Mouse (Mus musculus): ENCODE results near the gene Polr3c.
"Not testable (repeated sequence)": the region's sequence is repeated elsewhere in the genome, so short reads cannot be mapped to it uniquely, and the experiment has no call there.

Gene Polr3c

DNA sequence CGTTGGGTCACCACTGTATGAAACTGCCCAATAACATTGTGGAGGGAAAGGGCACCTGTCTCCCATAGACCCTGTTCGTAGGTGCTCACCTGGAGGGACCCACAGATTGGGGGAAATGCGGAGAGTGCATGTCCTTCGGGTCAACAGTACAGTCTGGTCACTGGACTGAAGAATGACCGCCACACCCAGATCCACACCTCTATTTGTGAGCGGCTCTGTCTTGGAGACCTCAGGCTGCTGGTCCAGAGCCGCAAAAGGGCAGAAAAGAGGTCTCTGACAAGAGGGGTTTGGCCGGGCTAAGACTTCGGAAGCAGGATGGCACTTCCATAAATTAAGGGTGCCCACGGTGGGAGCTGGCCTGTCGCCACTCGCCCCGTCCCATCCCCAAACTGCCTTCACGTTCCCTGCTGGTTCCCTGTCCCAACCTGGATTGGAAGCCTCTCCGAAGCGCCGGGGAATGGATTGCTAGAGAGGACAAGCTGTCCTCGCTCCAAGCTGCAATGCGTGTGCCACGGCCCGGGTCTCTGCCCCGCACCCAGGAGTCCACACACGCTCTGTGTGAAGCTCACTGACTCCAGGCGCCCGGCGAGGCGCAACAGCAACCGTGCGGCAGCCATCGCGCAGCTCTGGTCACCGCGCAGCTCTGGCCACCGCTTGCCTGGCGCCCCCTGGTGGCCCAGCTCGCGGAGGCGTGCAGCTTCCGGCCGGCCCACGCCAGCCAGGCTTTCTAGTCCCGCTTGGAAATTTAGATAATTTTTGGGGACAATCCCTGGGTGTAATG, 19.3 kb downstream of the Polr3c start, which contains the start of gene Nudt17:
Gene Nudt17 (minus strand): TSS at position 660 of the 781 bp plus-strand sequence.
- peak; percentile 52 to 86 for DNase-seq

DNA sequence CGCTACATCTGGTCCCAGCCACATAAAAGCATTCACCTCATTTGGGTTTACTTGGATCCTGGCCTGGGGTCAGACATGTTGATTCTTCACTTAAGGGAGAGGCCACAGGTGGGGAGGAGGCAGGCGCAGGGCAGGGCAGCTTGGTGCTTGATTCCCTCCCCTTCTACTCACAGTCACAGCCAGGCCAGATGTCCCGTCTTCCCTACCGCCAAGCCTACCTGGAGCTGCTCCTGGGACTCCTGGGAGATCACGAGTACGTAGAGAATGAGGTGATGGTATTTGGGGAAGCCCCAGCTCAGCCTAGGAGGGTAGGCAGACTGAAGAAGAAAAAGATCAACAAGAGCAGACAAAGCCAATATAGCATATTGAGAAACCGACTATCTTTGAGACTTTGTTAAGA, 20.4 kb downstream of the Polr3c start:
- no peak for DNase-seq

GRCm38 (mm10) chr3:96706217-96706616, 21.2 kb downstream of the Polr3c start:
- DNase-seq: no peak

- DNase-seq: peak in 1 of 2 experiments; percentile 39
These were observed 22.6 kb downstream of the Polr3c start for GRCm38 (mm10) chr3:96704778-96705177.

DNA sequence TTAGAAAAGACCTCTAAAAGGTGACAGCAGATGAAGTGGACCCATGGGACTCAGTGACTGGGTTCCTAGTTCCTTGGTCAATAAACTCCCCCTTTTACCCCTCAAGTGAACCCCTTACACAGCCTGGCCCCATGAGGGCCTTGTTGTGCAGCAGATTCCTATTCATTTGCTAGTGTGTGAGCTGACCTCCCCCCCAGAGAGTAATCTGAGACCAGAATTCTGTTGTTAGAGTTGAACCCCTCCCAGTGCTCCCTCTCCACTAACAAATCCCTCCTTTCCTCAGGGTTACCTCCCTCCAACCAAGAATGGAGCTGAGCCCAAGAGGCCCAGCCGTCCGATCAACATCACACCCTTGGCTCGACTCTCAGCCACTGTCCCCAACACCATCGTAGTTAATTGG, 26.4 kb downstream of the Polr3c start:
- no peak for DNase-seq

GRCm38 (mm10) chr3:96700376-96700775, 27.1 kb downstream of the Polr3c start:
- peak in 1 of 2 experiments; percentile 29 for DNase-seq

- no peak for DNase-seq
These were observed 28.3 kb downstream of the Polr3c start for GRCm38 (mm10) chr3:96698993-96699690.

- peak; percentile 87 to 91 for DNase-seq
These were observed 30.4 kb downstream of the Polr3c start for GRCm38 (mm10) chr3:96696766-96697732.

DNA sequence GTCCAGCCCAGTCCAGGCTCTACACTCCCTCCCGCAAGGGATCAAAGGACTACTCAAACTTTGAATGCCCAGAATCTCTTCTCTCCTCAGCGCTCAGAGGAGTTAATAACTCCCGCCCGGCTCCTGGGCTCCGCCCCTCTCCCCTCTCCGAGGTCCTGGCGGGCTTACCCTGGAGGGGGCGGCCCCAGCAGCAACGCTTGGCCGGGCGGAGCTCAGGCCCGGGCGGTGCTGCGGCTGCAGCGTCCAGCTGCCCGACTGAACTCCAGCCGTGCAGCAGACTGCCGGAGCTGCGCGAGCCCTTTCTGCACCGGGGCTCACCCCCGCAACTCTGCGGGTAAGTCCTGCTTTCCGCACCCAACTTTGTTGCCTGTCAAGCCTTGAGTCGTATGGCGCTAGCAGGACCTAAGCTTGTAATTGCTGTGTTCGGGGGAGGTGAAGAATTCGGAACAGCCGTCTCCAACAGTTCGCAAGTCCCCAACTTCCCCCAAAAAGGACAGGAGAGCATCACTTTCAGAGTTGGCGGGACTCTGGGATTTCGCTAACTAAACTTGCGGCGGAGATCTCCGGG, 31.1 kb downstream of the Polr3c start, which contains the start of gene Pias3:
Gene Pias3 (plus strand): TSS at position 187 of the 568 bp plus-strand sequence.
- peak; percentile 61 to 66 for DNase-seq

GRCm38 (mm10) chr3:96693579-96693978, 33.8 kb downstream of the Polr3c start:
- no peak for DNase-seq

DNA sequence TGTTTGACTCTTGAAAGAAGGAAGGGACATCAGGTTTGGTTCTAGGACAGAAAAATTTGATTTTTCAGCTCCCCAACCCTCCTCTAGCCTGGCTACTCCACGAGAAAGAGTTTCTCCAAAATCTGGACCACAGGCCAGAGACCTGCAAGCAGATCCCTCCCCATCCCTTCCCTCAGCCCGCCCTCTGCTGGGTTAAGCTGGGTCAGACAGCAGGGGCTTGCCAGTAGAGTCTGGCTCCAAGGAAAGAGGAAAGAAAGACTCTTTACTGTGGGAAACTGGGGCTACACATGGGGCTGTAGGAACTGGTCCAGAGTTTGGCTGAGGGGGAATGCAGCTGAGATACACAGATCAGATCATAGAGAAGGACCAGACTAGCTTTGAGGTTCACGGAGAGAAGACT, 34.9 kb downstream of the Polr3c start:
- DNase-seq: no peak

GRCm38 (mm10) chr3:96690298-96690697, 37.1 kb downstream of the Polr3c start:
- DNase-seq: no peak

GRCm38 (mm10) chr3:96688854-96689253, 38.6 kb downstream of the Polr3c start:
- no peak for DNase-seq

DNA sequence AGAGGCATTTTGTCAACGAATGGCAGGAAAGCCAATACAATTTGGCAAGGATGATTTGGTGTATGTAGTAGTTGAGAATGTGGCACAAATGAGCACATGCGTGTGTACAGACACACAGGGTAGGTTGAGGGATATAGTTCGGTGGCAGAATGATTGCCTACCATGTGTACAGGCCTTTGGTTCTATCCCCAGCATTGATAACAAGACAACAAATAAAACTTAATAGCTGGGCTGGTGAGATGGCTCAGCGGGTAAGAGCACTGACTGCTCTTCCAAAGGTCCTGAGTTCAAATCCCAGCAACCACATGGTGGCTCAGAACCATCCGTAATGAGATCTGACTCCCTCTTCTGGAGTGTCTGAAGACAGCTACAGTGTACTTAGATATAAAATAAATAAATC, 41.4 kb downstream of the Polr3c start:
- DNase-seq: not testable (repeated sequence)

DNA sequence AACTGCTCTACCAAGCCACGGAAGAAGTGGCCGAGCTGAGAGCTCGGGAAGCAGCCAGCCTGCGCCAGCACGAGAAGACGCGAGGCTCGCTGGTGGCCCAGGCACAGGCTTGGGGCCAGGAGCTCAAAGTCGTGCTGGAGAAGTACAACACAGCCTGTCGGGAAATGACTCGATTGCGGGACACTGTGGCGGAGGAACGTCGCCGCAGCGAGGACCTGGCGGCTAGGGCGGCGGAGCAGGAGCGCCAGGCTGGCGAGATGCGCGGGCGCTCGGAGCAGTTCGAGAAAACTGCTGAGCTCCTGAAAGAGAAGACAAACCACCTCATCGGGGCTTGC, 42.6 kb downstream of the Polr3c start:
- no peak for DNase-seq

DNA sequence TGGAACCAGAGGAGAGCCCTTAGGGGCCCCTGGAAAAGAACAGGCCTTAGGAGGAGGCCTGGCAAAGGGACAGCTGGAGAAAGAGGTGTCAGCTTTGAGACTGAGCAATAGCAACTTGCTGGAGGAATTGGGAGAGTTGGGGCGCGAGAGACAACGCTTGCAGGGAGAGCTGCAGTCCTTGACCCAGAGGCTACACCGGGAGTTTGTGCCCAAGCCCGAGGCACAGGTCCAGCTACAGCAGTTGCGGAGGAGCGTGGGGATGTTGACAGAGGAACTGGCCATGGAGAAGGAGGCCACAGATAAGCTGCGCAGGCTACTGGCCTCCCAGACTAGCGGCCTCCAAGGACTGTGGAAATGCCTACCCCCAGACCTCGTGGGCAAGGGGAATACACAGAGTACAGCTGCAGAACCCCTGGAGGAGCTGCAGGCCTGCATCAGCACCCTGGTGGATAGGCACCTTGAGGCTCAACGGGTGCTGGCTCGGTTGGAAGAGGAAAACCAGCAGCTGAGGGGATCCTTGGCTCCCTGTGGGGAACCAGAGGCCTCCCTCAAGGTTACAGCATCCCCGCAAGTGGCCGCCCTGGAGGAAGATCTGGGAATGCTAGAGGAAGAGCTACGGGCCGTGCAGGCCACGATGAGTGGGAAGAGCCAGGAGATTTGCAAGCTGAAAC, 43.1 kb downstream of the Polr3c start:
- no peak for DNase-seq

GRCm38 (mm10) chr3:96683496-96683895, 43.9 kb downstream of the Polr3c start:
- DNase-seq: no peak

GRCm38 (mm10) chr3:96680269-96680956, 47.0 kb downstream of the Polr3c start:
- DNase-seq: no peak

- DNase-seq: no peak
These were observed 48.2 kb downstream of the Polr3c start for GRCm38 (mm10) chr3:96679159-96679674.

- no peak for DNase-seq
These were observed 49.0 kb downstream of the Polr3c start for GRCm38 (mm10) chr3:96678456-96678855.

DNA sequence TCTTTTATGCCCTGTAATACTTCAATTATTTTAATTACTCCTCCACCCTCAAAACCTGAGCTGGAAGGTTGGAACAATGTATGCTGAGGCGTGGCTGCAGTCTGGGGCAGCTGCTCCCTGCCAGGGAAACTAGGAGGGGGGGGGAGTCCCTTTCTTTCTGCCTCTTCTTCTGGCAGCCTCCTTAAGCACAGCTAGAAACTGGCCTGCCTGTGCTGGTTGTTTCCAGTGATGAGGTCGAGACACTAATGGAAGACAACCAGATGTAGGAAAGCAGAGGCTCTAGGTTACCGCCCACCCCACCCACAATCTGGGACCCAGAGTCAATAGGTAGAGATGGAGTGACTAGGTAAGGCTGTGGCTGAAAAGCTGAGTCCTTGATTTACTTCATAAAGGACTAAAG, 51.7 kb downstream of the Polr3c start:
- no peak for DNase-seq

All from spleen, adult 18-20 months (tissue).